Mouse (Mus musculus): ENCODE data around the gene Smarcc2. TPM values are rescaled to one million over a fixed set of nuclear protein-coding genes. Genes with fewer than 3 reads are reported as not detected.
A peak's percentile ranks its signal among the peaks of the same experiment; 100 is the strongest.

Smarcc2 gene
- total and polyA plus RNA-seq, 2 experiments from 2014 or later, result 32.9 to 40.8 TPM

- H3K27me3 ChIP-seq (ENCODE audit: control insufficient read depth, insufficient read depth, low read length), result no peaks in the 10 kb centered on the region
- ATAC-seq (ENCODE audit: insufficient read depth, low read depth), result no peak
- no peak overlapping the region for H3K27ac ChIP-seq (ENCODE audit: low read depth)
- 64% methylated on average over 6 of the region's 6 CpGs for WGBS
- H3K9me3 ChIP-seq (replicated peaks; ENCODE audit: control insufficient read depth, low read length), result no peaks in the 10 kb centered on the region
- H3K36me3 ChIP-seq (replicated peaks; ENCODE audit: control insufficient read depth, insufficient read depth, low read length), result peaks cover 15% of the 10 kb centered on the region
- H3K4me1 ChIP-seq (ENCODE audit: control insufficient read depth, insufficient read depth), result no peaks in the 10 kb centered on the region
- no peak overlapping the region for H3K4me2 ChIP-seq (ENCODE audit: low read depth, low read length)
- no peak for TF ChIP-seq CTCF (IDR thresholded peaks at IDR 0.05; ENCODE audit: low read depth)
- TF ChIP-seq EP300 (IDR thresholded peaks at IDR 0.05; ENCODE audit: low read depth), result no peak
- no peak overlapping the region for H3K9ac ChIP-seq (replicated peaks; ENCODE audit: low read depth, low read length)
- no peak for DNase-seq (ENCODE audit: low spot score)
- H3K4me3 ChIP-seq (ENCODE audit: low read depth, low read length), result no peak overlapping the region
Measured at GRCm38 (mm10) chr10:128444354-128444753, 14.7 kb upstream of the Smarcc2 start.

- Histone ChIP-seq H3K27ac (ENCODE audit: low read depth) (no peak overlapping the region), H3K4me1 (ENCODE audit: control insufficient read depth, insufficient read depth) (no peaks in the 10 kb centered on the region)
- no peak for DNase-seq (ENCODE audit: low spot score)
Measured at GRCm38 (mm10) chr10:128445407-128445806, 13.6 kb upstream of the Smarcc2 start.

GRCm38 (mm10) chr10:128451014-128451413 lies 8.0 kb upstream of the Smarcc2 start:
- WGBS, result 71% methylated on average over 6 of the region's 6 CpGs
- H3K4me3 ChIP-seq (ENCODE audit: low read depth, low read length), result no peak overlapping the region
- no peaks in the 10 kb centered on the region for H3K36me3 ChIP-seq (replicated peaks; ENCODE audit: control insufficient read depth, insufficient read depth, low read length)
- H3K4me1 ChIP-seq (ENCODE audit: control insufficient read depth, insufficient read depth), result no peaks in the 10 kb centered on the region
- H3K4me2 ChIP-seq (ENCODE audit: low read depth, low read length), result no peak overlapping the region
- no peak overlapping the region for H3K9ac ChIP-seq (replicated peaks; ENCODE audit: low read depth, low read length)
- ATAC-seq (ENCODE audit: insufficient read depth, low read depth) (no peak), DNase-seq (ENCODE audit: low spot score) (no peak)
- H3K9me3 ChIP-seq (replicated peaks; ENCODE audit: control insufficient read depth, low read length), result no peaks in the 10 kb centered on the region
- H3K27ac ChIP-seq (ENCODE audit: low read depth), result no peak overlapping the region
- TF ChIP-seq CTCF (IDR thresholded peaks at IDR 0.05; ENCODE audit: low read depth) (no peak), EP300 (IDR thresholded peaks at IDR 0.05; ENCODE audit: low read depth) (no peak)
- H3K27me3 ChIP-seq (ENCODE audit: control insufficient read depth, insufficient read depth, low read length), result no peaks in the 10 kb centered on the region

More at GRCm38 (mm10) chr10:128445407-128445806, 13.6 kb upstream of the Smarcc2 start:
- TF ChIP-seq CTCF (IDR thresholded peaks at IDR 0.05; ENCODE audit: low read depth), result no peak
- no peak for TF ChIP-seq EP300 (IDR thresholded peaks at IDR 0.05; ENCODE audit: low read depth)
- no peaks in the 10 kb centered on the region for H3K27me3 ChIP-seq (ENCODE audit: control insufficient read depth, insufficient read depth, low read length)
- no peak overlapping the region for H3K9ac ChIP-seq (replicated peaks; ENCODE audit: low read depth, low read length)
- no peaks in the 10 kb centered on the region for H3K9me3 ChIP-seq (replicated peaks; ENCODE audit: control insufficient read depth, low read length)
- no peak overlapping the region for H3K4me2 ChIP-seq (ENCODE audit: low read depth, low read length)
- no peak for ATAC-seq (ENCODE audit: insufficient read depth, low read depth)
- H3K4me3 ChIP-seq (ENCODE audit: low read depth, low read length), result no peak overlapping the region
- 61% methylated on average over 4 of the region's 4 CpGs for WGBS
- H3K36me3 ChIP-seq (replicated peaks; ENCODE audit: control insufficient read depth, insufficient read depth, low read length), result peaks cover 7% of the 10 kb centered on the region; the same call in 1 of the 2 replicates

GRCm38 (mm10) chr10:128454471-128454870 lies 4.6 kb upstream of the Smarcc2 start:
- TF ChIP-seq CTCF (IDR thresholded peaks at IDR 0.05; ENCODE audit: low read depth) (no peak), EP300 (IDR thresholded peaks at IDR 0.05; ENCODE audit: low read depth) (no peak)
- Histone ChIP-seq H3K27ac (ENCODE audit: low read depth) (no peak overlapping the region), H3K9me3 (replicated peaks; ENCODE audit: control insufficient read depth, low read length) (no peaks in the 10 kb centered on the region), H3K4me3 (ENCODE audit: low read depth, low read length) (no peak overlapping the region), H3K4me2 (ENCODE audit: low read depth, low read length) (no peak overlapping the region), H3K27me3 (ENCODE audit: control insufficient read depth, insufficient read depth, low read length) (no peaks in the 10 kb centered on the region), H3K9ac (replicated peaks; ENCODE audit: low read depth, low read length) (no peak overlapping the region), H3K4me1 (ENCODE audit: control insufficient read depth, insufficient read depth) (no peaks in the 10 kb centered on the region), H3K36me3 (replicated peaks; ENCODE audit: control insufficient read depth, insufficient read depth, low read length) (no peaks in the 10 kb centered on the region)
- DNase-seq (ENCODE audit: low spot score), result no peak
- ATAC-seq (ENCODE audit: insufficient read depth, low read depth), result no peak
- 70% methylated on average over 3 of the region's 3 CpGs for WGBS

- no peak for ATAC-seq (ENCODE audit: insufficient read depth, low read depth)
- Histone ChIP-seq H3K4me1 (ENCODE audit: control insufficient read depth, insufficient read depth) (peaks cover 2% of the 10 kb centered on the region; the same call in 1 of the 2 replicates), H3K27ac (ENCODE audit: low read depth) (no peak overlapping the region), H3K36me3 (replicated peaks; ENCODE audit: control insufficient read depth, insufficient read depth, low read length) (no peaks in the 10 kb centered on the region), H3K27me3 (ENCODE audit: control insufficient read depth, insufficient read depth, low read length) (no peaks in the 10 kb centered on the region), H3K9ac (replicated peaks; ENCODE audit: low read depth, low read length) (no peak overlapping the region), H3K4me2 (ENCODE audit: low read depth, low read length) (peak overlapping the region; percentile 10; the same call in 1 of the 2 replicates), H3K4me3 (ENCODE audit: low read depth, low read length) (no peak overlapping the region), H3K9me3 (replicated peaks; ENCODE audit: control insufficient read depth, low read length) (no peaks in the 10 kb centered on the region)
- peak; percentile 84 for DNase-seq (ENCODE audit: low spot score)
- whole genome bisulfite sequencing, result 2% methylated on average over 6 of the region's 6 CpGs
- TF ChIP-seq EP300 (IDR thresholded peaks at IDR 0.05; ENCODE audit: low read depth), result no peak
- peak; percentile 70 for TF ChIP-seq CTCF (IDR thresholded peaks at IDR 0.05; ENCODE audit: low read depth)
Measured at GRCm38 (mm10) chr10:128455280-128455679, 3.8 kb upstream of the Smarcc2 start.

GRCm38 (mm10) chr10:128457676-128458075 lies 1.4 kb upstream of the Smarcc2 start:
- ATAC-seq (ENCODE audit: insufficient read depth, low read depth) (no peak), DNase-seq (ENCODE audit: low spot score) (no peak)
- 90% methylated on average over 6 of the region's 6 CpGs for WGBS
- H3K27me3 ChIP-seq (ENCODE audit: control insufficient read depth, insufficient read depth, low read length), result no peaks in the 10 kb centered on the region
- no peak overlapping the region for H3K4me3 ChIP-seq (ENCODE audit: low read depth, low read length)
- H3K9ac ChIP-seq (replicated peaks; ENCODE audit: low read depth, low read length), result no peak overlapping the region
- H3K4me1 ChIP-seq (ENCODE audit: control insufficient read depth, insufficient read depth), result peaks cover 8% of the 10 kb centered on the region; the same call in 1 of the 2 replicates
- H3K4me2 ChIP-seq (ENCODE audit: low read depth, low read length), result no peak overlapping the region
- TF ChIP-seq CTCF (IDR thresholded peaks at IDR 0.05; ENCODE audit: low read depth) (no peak), EP300 (IDR thresholded peaks at IDR 0.05; ENCODE audit: low read depth) (no peak)
- no peaks in the 10 kb centered on the region for H3K9me3 ChIP-seq (replicated peaks; ENCODE audit: control insufficient read depth, low read length)
- H3K27ac ChIP-seq (ENCODE audit: low read depth), result no peak overlapping the region
- H3K36me3 ChIP-seq (replicated peaks; ENCODE audit: control insufficient read depth, insufficient read depth, low read length), result peaks cover 14% of the 10 kb centered on the region

All from heart, postnatal 0 days (tissue).